Mouse (Mus musculus) bone marrow, adult 2 months (tissue): Measurements from ENCODE around the gene Cmbl.

Experiments used
- CTCF ChIP-seq: fragments of 200-500 bp; IDR thresholded peaks from 2 replicates; pipeline ENCODE4 v1.5.1; 2011; ENCODE audit warnings: low read length, control low read depth; ENCODE audit not compliant: control insufficient read depth, insufficient read depth
- POLR2A ChIP-seq: fragments of 200-500 bp; IDR thresholded peaks from 2 replicates; pipeline ENCODE4 v1.6.1; 2011; ENCODE audit warnings: low read depth, mild to moderate bottlenecking, control low read depth, low read length, borderline replicate concordance; ENCODE audit not compliant: control insufficient read depth

DNA sequence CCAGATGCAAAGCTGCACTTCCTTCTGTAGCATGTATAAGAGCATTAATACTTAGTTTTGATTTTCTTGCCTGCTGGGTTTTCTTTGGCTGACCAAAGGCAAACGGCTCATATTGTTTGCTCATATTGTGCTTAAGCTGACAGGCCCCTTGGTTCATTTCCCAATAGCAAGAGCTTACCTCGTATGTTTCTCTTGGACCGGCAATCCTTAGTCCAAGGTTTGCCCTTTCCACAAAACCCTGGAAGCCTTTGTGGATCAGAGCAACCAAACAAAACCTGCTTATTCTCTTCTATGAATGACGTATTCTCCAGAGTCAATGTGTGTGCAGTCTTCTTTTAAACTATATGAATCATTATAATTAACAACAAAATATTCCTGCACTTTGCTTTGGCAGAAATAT is 14.8 kb upstream of the Cmbl start:
- TF ChIP-seq CTCF (no peak), POLR2A (no peak)
